Mouse (Mus musculus) skeletal muscle tissue, adult 2 months (tissue): ENCODE results near the gene Pold2.

Experiments
- DNase-seq: peaks from one replicate; pipeline ENCODE4 v3.0.0-alpha.2; 2012; ENCODE audit warnings: low read depth, low spot score

Gene Pold2

GRCm38 (mm10) chr11:5877921-5878526, at the start of gene Pold2:
TSS of gene Pold2 (minus strand) at chr11:5878292.
- peak; percentile 97 for DNase-seq

DNA sequence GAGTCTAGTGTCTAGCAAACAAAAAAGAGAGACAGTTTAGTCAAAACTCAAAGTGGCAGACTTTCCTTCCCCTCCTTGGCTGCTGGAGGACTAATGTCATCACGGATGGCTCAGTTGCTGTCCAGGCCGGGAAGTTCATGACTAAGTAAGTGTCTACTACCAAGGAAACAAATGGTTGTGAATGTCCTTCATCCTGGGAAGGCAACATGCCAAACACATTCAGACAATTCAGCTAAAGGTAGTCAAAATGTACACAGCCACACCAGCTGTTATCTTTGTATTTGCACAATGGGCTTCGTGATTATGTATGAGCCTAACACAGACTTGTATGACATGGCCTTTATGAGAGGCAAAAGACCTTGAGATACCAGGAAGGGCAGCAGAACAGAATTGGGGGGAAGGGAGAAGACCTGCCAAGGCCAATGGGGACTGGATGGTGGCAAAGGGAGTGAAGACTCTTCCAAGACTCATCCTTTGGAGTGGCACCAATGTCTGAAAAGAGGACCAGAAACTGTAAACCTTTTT, 48.7 kb upstream of the Pold2 start:
- no peak for DNase-seq

- no peak for DNase-seq
Measured at GRCm38 (mm10) chr11:5924699-5925098, 46.6 kb upstream of the Pold2 start.

DNA sequence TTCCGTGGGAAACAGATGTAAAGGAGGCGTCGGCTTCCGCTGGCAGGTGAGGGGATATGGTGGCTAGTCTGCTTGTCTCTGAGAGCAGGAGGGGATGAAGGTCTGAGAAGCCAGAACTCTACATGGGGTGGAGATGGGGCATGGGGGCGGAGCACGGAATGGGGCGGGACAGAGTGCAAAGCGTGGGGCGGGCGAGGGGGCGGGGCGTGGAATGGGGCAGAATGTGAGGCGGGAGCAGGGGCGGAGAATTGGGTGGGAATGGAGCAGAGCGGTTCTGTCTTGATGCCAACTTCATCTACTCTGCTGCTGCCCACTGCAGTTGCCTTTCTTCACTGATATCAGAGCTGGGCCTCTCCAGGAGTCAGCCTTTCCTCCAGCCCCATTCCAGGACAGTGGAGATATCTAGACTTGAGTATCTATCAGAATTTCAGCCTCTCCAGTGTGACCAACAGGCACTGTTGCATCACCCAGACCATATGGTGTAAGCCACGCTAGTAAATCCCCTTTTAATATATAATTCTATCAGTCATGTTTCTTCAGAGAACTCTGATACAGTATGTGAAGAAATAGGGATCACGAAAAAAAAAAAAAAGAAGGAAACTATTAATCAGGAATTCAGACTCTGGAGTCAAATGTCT, 42.4 kb upstream of the Pold2 start:
- DNase-seq = no peak

DNA sequence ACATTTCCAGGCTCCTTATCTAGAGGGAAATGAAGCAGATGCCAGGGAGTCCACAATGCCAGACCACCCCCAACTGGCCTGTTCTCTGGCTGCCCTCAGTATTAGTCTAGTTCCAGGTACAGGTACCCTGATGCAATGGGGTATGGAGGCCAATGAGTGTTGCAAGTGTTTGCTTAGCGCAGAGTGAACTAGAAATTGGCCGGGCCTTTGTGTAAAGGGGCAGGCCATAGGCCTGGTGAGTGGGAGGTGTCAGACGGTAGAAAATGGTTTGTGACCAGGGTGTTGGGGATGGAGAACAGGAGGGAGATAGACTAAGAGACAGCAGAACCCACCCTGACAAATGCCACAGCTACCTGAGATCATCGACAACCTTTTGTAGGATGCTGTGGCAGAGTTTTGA, 41.5 kb upstream of the Pold2 start:
- no peak for DNase-seq

DNA sequence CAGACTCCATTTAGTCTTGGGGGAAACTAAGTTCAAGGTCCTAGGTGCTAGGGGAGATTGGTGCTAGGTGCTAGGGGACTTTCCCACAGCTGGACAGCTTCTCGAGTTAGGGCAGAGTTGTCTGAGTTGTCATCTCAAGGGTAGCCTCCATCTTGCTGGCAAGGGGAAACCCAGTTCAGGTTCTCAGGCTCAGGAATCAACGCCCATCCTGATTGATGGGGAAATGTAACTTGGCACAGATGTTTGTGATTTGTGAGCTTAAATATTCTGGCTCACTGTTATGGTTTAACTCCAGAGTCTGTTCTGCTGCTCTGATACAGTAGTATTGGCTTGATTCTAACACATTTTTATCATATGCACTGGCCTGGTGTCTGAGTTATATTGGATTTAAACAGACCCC, 40.0 kb upstream of the Pold2 start:
- DNase-seq = no peak

DNA sequence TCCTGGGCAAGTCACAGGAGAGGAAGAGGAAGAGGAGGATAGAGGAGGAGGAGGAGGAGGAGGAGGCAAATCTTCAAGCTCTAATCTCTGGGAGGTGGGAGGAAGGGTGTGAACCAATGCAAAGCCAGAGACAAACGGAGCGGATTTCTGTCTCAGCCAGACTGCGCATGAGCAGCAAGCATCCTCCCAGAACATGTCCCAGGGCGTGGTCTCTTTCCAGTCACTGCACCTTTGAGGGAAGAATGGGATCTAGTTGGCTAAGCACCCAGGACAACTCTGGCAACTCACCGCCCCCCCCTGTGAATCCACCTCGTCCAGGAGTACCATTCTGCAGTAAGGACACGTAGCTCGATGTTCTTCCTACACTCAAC, 38.1 kb upstream of the Pold2 start:
- DNase-seq = no peak

DNA sequence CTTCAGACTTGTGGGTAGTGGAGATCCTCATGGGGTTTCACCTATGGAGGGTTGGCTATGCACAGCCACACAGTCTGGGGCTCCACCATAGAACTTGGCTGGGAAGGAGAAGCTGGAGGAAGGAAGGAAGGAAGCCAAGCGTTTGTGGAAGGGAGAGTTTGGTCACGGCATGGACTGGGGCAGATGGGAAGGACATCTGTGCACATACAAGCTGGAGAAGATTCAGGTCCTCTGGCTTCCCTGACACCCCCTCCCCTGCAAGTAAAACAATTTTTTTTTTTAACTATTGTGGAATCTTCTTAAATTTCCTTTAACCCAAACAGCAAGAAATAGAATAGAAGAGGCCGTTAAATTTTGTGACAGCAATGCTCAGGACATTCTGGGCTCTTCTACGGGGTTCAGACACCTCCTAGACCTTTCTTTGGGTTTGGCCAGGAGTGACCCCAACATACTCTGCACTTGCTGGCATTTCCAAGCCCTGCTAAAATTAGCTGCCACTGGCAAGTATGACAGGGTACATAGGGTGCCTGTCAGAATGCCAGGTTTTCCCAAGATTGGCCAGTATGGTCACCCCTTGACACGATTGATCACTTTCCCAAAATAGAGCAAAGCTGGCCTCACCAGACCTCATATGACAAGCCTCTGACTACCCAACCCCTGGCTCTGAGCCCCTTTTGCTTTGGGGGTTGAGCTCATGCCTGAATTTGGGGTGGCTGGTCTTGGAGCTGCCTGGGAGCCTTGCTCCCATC, 37.5 kb upstream of the Pold2 start:
- peak; percentile 93 for DNase-seq

DNA sequence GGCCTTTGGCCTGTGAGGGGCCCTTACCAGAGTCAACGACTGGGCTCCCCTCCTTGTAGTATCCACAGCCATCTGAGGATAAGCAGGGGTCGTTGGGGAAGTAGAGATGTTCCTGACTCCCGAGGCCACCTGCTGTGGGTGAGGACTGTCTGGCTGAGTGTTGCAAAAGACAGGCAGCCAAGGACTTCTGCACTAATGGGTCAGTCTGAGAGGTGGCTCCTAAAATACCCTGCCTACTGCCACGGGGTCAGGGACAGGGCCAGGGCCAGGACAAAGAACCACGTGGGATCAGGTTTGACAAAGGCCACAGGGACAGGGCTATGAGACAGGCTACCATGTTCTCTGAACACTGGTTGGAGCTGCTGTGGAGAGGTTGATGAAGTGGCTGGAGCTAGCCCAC, 36.8 kb upstream of the Pold2 start:
- DNase-seq = peak; percentile 50

- no peak for DNase-seq
Measured at GRCm38 (mm10) chr11:5913936-5914335, 35.8 kb upstream of the Pold2 start.

GRCm38 (mm10) chr11:5913256-5913655, 35.2 kb upstream of the Pold2 start:
- no peak for DNase-seq

- DNase-seq = peak; percentile 45
Measured at GRCm38 (mm10) chr11:5912635-5913034, 34.5 kb upstream of the Pold2 start.

DNA sequence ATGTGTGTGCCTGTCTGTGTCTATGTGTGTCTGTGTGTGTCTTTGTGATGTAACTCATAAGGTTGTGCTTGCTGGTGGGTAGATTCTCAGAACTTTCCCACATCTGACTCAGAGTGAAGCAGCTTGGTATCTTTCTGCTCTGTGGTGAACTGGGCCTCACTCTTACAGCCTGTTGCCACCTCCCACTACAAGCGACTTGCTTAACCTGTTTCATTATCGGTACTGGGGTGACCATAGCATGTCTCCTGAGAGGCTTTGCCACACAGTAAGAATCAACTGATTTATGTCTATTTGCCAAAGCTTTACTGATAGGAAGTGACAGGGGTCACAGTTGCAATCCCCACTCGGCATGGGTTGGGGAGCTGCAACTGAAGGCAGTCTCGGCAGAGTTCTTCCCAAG, 30.6 kb upstream of the Pold2 start:
- no peak for DNase-seq

DNA sequence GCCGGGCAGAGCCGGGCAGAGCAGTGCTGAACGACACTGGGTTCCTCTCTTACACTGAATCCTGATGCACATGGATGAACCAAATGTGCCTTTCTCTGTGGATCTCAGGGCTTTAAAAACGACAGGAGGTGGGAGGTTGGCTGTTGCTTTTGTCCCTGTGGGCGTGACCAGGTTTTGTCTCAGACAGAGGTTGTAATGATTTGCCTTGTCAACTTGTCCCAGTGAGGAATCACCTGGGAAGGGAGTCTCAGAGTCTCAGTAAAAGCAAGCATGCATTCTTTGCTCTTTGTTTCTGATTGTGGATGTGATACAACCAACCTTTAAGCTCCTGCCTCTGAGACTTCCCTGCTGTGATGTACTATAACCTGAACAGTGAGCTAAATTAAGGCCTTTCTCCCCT, 29.0 kb upstream of the Pold2 start:
- DNase-seq = no peak

- no peak for DNase-seq
Measured at GRCm38 (mm10) chr11:5905778-5906518, 27.9 kb upstream of the Pold2 start.

DNA sequence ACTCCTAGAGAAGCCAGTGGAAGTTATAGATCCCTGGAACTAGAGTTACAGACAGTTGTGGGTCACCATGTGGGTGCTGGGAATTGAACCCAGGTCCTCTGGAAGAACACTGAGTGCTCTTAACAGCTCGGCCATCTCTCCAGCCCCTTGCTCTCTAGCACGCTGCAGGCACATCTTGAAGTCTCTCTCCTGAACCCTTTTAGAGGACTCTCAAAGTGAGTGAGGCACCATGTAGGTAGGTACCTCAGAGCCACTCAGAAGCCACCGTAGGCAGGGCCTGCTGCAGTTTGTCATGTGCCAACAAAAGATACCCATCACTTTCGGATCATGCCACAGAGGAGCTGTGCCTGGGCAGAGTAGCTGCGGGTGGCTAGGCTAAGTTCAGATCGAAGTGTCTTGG, 26.8 kb upstream of the Pold2 start:
- DNase-seq = no peak

- DNase-seq = no peak
Measured at GRCm38 (mm10) chr11:5904357-5904756, 26.3 kb upstream of the Pold2 start.

DNA sequence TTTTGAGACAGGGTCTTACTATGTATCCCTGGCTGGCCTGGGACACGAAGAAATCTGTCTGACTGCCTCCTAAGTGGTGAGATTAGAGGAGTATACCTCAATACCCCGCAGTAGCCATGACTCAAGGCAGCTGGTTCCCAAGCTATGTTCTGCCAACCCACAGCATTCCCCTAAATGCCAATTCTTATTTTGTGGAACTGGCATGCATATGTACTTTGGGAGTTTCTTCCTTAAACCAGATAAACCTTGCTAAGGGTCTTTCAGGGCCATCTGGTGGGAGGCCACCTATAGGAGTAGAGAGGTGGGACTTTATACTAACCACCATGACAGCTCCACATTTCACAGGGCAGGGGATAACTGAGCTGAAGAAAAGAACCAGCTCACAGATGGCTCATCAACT, 25.8 kb upstream of the Pold2 start:
- DNase-seq = no peak

- DNase-seq = no peak
Measured at GRCm38 (mm10) chr11:5902390-5902789, 24.3 kb upstream of the Pold2 start.

DNA sequence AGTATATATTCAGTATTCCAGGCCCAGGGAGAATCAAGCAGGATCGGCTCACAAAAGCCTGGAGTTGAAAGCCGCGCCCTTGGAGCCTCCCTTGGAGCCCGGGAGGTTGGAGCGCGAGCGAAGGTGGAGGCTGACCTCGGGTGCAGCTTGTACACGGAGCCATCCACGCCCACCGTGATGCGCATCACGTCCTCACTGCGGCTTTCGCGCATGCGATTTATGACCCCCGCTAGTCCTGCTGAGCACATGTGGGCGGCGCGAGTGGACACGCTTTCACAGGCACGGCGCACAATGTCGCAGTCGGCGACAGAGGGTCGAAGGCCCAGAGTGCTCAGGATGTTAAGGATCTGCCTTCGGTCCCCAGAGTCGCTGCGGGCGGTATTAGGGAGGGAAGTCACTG, 23.9 kb upstream of the Pold2 start:
- no peak for DNase-seq

DNA sequence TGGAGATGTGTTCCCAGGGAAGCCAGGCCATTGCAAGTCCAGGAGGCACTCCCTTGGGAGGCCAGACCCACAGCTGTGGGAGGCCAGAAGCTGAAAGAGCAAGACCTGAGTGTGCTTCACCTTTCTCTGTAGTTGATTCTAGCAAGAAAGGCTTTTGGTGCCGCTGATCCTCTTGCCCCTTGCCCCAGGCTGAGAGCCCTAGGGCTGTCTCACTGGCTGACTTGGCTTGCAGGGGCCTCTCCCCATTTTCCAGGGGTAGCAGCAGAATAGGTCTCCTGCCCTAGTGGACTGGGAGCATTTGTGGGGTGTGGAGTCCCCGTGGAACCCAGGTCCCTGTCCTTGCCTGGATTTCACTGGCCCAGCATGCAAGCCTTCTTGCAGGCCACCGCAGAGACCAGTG, 23.2 kb upstream of the Pold2 start:
- DNase-seq = no peak

DNA sequence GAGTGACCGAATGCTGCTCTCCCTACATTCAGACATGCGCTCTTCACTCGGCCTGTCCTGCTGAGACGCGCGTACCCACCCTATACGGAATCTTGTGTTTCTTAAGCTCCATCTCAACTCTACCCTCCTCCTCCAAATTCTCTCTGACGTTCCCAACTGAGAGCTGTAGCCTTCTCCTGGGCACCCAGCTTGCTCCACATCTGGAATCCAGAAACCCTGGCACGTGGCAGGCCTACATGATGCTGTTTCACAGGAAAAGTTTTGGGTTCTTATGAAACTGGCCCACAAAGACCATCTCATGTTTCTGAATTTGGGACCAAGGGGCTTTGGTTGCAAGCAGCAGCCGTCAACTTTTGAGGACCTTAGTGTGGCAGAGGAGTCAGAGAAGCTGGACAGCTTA, 21.2 kb upstream of the Pold2 start:
- no peak for DNase-seq
